Mouse (Mus musculus) ovary, postnatal 36 days (tissue): ENCODE measurements around the gene Galnt3.

Experiments
- DNase-seq: peaks from one replicate; pipeline ENCODE4 v3.0.0; 2022; ENCODE audit warnings: low spot score, mixed read lengths

The Galnt3 gene

DNA sequence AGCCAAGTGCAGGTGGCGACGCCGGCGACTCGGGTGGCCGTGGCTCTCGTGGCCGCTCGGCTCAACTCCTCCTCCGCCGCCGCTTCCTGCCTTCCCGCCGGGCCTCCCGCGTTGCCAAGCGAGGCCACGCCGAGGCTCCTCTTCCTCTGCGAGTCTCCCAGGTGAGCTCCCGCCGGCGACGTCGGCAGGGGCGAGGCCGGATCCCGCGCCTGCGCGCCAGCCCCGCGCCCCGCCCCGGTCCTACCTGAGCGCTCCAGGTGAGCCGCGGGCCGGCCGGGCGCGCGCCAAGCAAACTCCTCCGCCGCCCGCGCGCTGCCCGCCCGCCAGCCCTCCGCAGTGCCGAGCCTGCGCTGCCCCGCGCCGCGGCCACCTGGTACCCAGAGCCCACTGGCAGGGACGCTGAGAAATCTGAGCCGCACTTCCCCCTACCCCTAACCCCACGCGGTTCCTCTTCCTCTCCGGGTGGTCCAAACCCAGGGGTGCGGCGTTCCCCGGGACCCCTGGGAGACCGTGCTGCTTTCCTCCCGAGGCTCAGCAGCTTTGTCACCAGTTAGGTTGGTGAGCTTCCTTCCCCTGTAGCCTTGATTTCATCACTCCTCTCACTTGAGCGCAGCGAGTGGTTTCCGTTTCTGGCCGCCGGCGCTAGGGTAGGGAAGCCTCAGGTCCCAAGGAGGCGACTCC lies at the start of gene Galnt3:
Gene Galnt3, minus strand, starts transcription at position 404 of the 681 bp plus-strand sequence.
- peak; percentile 50 for DNase-seq

GRCm38 (mm10) chr2:66173134-66173533 lies 48.3 kb upstream of the Galnt3 start:
- DNase-seq, result no peak

GRCm38 (mm10) chr2:66171643-66172042 lies 46.8 kb upstream of the Galnt3 start:
- no peak for DNase-seq

DNA sequence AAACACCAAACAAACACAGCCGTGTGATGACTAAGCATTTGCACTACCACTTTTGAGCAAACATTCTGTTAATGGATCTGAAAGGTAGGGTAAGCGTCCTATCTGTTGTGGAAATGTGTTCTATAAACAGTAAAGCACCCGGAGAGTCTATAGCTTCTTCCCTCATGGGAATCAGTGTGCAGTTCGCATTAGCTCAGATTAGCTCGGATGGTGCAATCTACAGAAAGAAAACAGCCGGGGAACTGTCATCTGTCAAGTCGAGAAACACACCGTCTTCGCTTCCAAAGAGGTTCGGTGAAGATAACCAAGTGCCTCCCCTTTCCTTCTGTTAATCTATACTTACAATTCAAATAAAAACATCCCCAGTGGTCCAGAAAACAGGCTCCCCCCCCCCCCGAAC lies 45.9 kb upstream of the Galnt3 start:
- no peak for DNase-seq

- DNase-seq, result no peak
Measured at GRCm38 (mm10) chr2:66165025-66165424, 40.2 kb upstream of the Galnt3 start.

DNA sequence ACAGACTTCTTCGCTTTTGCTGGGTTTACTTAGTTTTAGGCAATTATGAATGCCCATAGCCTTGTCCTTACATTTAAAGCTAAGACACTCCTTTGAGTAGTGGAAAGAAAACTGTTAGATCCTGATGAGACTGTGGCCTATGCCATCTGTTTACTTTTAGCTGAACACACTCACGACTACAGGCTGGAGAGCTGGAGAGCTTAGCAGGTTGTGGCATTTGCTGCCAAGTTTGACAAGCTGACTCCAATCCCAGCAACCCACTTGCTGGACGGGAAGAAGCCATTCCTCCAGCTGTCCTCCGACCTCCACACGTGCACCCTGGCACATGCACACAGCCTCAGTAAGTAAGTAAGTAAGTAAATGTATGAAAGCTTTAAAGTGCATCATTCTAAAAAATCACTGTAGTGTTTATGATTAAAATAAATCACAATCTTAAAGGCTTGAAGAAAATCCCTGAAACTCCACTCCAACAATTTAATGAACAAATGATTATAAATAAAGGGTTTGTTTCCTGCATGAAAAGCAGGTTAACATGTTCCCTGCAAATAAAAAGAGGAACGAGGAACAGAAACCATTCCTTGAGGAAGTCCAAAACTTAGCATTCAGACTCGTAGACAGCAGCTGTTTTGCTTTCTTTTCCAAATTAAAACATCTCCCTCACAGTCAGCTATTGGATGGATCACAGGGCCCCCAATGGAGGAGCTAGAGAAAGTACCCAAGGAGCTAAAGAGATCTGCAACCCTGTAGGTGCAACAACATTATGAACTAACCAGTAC lies 33.5 kb upstream of the Galnt3 start:
- DNase-seq, result no peak

GRCm38 (mm10) chr2:66151436-66151835 lies 26.6 kb upstream of the Galnt3 start:
- DNase-seq, result no peak

DNA sequence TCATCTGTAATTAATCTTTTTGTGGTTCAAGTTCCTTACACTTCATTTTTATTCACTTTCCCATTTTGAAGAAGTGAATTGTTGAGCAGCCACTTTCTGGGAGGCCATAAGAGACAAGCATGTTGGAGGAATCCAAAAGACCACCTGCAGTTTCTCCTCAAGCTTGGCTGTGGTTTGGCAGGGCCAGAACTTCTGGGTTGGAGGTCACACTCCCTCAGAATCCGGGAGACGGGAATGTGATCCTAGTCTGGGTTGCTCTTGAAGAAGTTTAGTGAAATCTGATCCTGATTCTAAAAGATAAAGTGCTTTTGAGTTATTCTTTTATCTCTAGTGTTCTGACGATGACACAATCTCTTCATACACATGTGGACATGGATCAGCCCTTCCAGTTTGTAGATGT lies 25.7 kb upstream of the Galnt3 start:
- DNase-seq, result no peak

DNA sequence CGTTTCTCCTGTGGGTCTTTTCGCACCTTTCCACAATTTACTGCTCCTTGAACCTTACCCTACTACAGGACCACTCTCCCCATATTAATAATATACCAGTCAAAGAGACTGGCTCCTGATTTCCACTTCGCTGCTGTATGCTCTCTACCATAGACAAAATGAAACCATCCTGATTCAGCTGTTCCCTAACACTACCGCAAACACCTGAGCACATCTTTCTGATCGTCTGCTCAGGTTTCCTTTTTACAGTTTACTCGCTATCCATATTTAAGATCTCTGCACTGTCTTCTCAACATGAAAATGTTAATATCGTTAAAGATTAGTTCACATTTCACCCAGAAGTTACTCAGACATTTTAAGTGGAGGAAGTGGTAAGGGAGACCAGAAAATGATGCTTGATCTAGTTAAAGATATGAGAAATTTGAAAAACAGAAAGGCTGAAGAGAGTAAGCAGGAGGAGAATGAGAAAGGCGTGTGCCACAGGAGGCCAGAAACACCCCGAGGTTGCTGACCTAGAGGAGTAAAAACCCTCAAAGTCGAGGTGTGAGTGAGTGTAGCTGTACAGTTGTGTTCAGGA lies 23.9 kb upstream of the Galnt3 start:
- DNase-seq, result no peak

- DNase-seq, result no peak
Measured at GRCm38 (mm10) chr2:66146473-66146872, 21.7 kb upstream of the Galnt3 start.

DNA sequence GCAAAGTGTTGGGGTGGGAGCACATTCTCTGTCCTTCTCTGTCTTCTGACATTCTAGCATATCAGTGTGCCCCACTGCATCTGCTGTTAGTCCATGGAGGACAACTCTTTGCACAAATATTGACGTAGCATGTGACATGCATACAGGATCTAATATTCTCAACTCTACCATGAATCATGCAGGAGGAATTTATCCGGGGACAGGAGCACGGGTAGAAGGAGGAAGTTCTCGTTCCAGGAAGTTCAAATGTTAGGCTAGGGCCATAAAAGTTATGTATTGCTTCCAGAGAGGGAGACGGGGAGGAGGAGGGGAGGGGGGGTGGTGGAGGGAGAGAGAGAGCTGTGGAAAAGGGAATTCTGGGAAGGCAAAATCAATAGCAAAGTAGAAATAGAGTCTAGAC lies 20.0 kb upstream of the Galnt3 start:
- no peak for DNase-seq

DNA sequence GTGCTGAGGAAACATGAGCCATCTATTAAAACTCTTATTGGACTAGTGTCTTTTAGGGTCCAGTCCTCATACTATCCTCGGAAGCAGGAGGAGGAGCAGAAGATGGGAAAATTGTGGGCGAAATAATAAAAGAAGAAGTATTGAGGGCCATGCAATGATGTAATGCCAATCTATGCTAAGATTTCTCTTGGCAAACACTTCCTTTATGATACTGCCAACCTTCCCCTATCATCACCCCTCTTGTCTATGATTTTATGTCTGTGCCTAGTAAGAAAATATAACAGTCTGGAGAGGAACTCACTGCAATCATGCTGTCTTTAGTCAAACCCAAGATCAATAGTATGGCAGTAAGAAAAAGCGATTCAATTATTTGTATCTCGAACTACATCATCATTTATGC lies 18.5 kb upstream of the Galnt3 start:
- DNase-seq, result no peak

- DNase-seq, result no peak
Measured at GRCm38 (mm10) chr2:66142711-66143110, 17.9 kb upstream of the Galnt3 start.

- no peak for DNase-seq
Measured at GRCm38 (mm10) chr2:66142268-66142667, 17.5 kb upstream of the Galnt3 start.

- DNase-seq, result no peak
Measured at GRCm38 (mm10) chr2:66140246-66140645, 15.5 kb upstream of the Galnt3 start.

DNA sequence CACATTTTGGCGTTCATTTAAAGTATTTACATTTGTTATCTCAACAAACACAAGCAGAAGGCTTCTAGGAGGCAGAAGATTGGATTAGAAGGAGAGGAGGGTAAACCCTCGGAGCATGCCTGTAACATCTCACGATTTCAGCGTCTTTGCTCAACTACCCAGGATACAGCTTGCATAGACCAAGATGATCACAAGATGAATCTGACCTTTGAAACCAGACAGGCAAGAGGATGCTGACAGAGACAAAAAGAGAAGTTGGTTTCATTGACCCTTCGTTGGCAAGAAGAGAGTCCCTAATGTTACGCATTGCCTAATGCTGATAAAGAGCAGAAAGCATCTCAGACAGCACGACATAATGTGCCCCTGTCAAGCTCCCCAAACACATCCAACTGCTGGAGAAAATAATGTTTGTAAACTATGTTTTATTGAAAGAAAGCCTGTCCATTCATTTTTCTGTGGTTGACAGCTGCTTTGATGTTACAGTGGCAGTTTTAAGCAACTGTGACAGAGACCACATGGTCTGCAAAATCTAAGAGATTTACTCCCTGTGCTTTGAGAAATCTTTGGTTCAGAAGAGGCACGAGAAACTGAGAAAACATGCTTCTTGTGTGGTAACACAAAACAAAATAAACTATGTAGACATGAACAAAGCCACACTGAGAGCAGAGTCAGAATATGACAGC lies 7.2 kb upstream of the Galnt3 start:
- no peak for DNase-seq

GRCm38 (mm10) chr2:66128941-66129340 lies 4.1 kb upstream of the Galnt3 start:
- no peak for DNase-seq

GRCm38 (mm10) chr2:66127541-66127940 lies 2.7 kb upstream of the Galnt3 start:
- no peak for DNase-seq

- no peak for DNase-seq
Measured at GRCm38 (mm10) chr2:66126936-66127335, 2.1 kb upstream of the Galnt3 start.

DNA sequence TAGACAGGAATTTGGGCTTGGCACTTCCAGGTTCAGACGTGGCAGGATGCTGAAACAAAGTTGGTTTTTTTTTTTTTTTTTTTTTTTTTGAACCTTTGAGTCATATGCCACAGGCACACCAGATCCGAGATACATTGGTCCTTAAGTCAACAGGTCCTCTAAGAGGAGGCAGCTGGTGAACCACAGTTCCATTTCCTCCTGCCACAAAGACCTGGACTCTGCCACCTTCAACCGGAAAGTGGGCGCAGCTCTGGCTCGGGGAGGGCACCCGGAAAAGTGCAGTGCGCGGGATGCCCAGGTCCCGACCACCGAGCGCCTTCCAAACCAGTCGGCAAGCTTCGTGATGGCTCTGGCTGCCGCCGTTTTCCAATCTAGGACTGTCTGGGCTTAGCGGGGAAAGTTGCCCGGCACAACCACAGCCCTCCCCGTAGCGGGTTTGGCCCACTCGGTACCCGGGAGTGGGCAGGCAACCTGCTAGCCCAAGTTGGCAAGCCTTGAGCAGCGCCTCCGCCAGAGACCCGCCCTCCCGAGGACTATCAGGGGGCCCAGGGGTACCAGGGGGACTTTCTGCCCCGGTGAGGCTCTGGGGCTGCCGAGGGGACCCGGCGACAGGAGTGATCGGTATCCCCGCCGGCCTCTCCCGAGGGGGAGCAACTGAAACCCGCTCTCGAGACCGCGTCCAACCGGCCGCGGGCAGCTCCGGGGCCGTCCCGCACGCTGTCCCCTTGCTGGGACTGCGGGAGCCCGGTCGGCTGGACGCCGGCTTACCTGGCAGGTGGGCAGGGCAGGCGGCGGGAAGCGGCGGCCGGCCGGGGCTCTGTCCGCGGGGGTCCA lies 821 bp downstream of the Galnt3 start:
- peak; percentile 18 for DNase-seq

- DNase-seq, result no peak
Measured at GRCm38 (mm10) chr2:66117686-66118085, 7.1 kb downstream of the Galnt3 start.
